Mouse (Mus musculus): ENCODE results near the gene Smyd3.

GRCm38 (mm10) chr1:179371191-179371590, 146.7 kb downstream of the Smyd3 start:
- no peak for TF ChIP-seq EP300 (IDR thresholded peaks at IDR 0.05)
- TF ChIP-seq CTCF (IDR thresholded peaks at IDR 0.05) = no peak
